Mouse (Mus musculus) Patski (cell line): ENCODE data around the gene Sgcd. TPM values are rescaled to one million over a fixed set of nuclear protein-coding genes. Genes with fewer than 3 reads are reported as not detected.

Experiments
- ATAC-seq: fragments of 100-300 bp; one replicate; pipeline ENCODE4 v1.8.0; 2021
- CTCF ChIA-PET: fragments of 350-600 bp; sonication (Branson Sonifier 250); formaldehyde crosslinking; loops from one replicate; lab custom pipeline; 2022; ENCODE audit warnings: inconsistent platforms; lab: Charles Lee
- POLR2A ChIA-PET: fragments of 350-600 bp; sonication (Branson Sonifier 250); formaldehyde crosslinking; loops from one replicate; lab custom pipeline; 2022; ENCODE audit warnings: antibody characterized with exemption, inconsistent platforms; lab: Charles Lee
- DNase-seq: peaks from one replicate; pipeline ENCODE4 v3.0.0-alpha.2; 2011; ENCODE audit warnings: low read depth, low spot score
- H3K27me3 ChIP-seq: fragments of 371-371 bp; one replicate; pipeline ENCODE4 v1.5.1; 2021
- CTCF ChIP-seq: fragments of 100-300 bp; IDR thresholded peaks from one replicate; pipeline ENCODE4 v1.5.1; 2021
- in situ Hi-C: fragments of 300-500 bp; cut with MboI; formaldehyde crosslinking; loops from 3 replicates; pipeline ENCODE4 v1.11.1; 2018; ENCODE audit warnings: low pct_unique_long_range_greater_than_20kb, mixed read lengths
- polyA plus RNA-seq: library from polyadenylated mRNA; unstranded; gene quantifications from one replicate; pipeline ENCODE4 v1.2.3, GENCODE M21; 2021

The Sgcd gene
- not detected for polyA plus RNA-seq

DNA sequence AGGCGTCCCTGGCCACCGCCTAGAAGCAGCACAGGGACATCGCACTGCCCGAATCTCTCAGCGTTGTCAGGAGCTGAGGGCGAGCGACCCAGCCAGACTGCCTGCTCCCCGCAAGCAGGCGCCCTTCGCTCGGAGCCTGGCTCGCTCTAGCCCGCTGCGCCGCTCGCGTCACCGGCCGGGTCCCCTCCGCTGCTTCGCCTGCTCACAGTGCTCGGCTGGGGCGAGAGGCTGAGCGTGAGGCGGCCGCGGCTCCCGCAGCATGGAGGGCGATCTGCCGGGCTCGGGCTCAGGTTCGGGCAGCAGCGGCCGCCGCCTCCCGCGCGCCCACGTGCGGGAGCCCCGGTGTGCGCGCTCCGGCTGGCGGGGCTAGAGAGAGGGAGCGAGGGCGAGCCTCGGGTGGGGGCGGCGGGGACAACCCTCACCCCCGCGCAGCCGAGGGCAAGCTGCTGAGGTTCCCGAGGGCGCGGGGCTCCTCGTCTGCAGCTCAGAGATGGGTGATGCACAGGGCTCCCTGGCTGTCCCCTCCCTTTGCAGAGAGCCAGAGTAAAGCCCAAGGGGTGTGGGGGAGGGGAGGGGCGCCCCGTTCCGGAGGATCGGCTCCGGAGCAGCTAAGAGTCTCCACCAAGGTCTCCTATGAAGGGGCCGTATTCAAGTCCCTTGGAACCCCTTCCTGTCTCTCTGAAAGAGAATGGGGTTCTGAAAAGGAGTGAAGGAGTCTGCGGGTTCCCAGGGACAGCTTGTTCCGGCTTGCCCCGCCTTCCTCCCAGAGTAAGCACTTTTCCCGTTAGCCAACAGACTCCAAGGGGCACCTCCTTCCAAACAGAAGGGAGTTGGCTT lies at the start of gene Sgcd:
Gene Sgcd (minus strand): TSS at position 273 of the 837 bp plus-strand sequence.
- ChIA-PET CTCF (no interaction called here), POLR2A (no interaction called here)
- H3K27me3 ChIP-seq, result peaks cover 3% of the 10 kb centered on the region
- ATAC-seq, result no peak
- no peak for DNase-seq
- in situ Hi-C loops, result no loop called here
- TF ChIP-seq CTCF, result no peak

DNA sequence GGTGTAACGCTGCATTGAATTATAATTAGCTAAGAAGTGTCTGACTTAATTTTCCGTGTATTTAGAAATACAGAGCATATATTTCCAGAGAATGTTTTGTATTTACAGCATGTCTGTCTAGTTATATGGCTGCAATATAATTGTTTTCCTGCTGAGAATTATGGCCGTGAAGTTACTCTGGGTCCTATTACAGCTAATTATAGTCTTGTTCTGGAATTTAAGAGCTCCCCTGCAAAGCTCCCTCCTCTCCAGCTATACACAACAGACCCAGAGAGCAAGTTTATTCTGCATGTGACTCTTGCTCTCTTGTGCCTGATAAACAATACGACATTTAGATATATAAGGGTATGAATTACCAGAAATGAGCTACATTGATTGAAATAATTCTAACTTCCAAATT lies 49.3 kb upstream of the Sgcd start:
- CTCF ChIA-PET, result no interaction called here
- no peak for ATAC-seq
- POLR2A ChIA-PET, result no interaction called here
- TF ChIP-seq CTCF, result no peak
- no peaks in the 10 kb centered on the region for H3K27me3 ChIP-seq
- in situ Hi-C loops, result no loop called here
- no peak for DNase-seq

DNA sequence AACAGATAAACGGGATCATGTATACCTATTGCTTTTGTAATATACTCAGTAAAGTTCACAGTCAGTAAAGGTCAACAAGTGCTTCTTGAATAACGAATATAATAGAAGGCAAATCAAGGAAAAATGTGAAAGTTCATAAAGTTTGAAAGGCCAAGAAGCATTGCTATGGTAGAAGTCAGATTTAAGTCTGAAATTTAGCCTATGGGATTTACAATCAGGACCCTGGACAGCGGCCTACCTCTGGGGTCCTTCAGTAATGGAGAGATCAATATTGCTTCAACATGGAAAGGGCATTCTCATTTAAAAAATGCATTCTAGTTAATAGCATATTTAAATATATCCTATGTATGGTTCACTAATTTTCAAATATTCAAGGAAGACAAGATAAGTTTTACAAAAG lies 24.1 kb upstream of the Sgcd start:
- ChIA-PET POLR2A (no interaction called here), CTCF (no interaction called here)
- in situ Hi-C loops, result no loop called here
- H3K27me3 ChIP-seq, result no peaks in the 10 kb centered on the region
- DNase-seq (no peak), ATAC-seq (no peak)
- TF ChIP-seq CTCF, result no peak

DNA sequence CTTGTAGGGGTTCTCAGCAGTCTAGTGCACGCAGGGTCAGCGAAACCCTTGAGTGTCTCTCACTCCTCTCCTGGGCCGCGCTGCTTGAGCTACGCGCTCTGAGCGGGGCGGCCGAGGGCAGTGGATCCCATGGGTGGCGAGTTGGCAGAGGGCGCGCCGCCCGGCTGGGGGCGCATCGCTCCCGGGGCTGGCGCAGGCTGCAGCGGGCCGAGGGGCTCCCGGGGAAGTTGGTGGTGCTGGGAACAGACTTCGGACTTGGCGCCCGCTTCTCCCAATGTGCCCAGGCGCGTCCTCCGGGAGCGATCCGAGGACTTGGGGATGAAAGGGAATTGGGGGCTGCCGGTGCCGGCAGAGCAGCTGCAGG lies 454 bp downstream of the Sgcd start:
- in situ Hi-C loops, result no loop called here
- peaks cover 3% of the 10 kb centered on the region for H3K27me3 ChIP-seq
- ChIA-PET CTCF (no interaction called here), POLR2A (no interaction called here)
- no peak for DNase-seq
- ATAC-seq, result no peak
- no peak for TF ChIP-seq CTCF

DNA sequence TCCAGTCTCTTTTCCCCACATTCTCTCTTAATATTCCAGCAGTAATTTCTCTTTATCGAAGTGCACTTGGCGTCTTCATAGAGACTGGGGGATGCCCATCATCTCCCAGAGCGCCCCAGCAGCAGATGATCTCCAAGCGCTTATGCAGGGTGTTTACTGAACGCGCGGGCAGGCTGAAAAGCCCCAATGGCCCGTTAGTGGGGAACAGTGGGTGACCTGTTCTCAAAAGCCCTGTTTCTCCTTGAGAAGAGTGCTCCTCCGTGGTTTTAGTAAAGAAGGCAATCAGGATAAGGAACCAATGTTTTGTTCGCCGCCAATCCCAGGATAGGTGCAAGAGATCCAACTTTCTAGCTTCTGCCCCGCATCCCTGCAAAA lies 889 bp downstream of the Sgcd start:
- TF ChIP-seq CTCF, result no peak
- CTCF ChIA-PET, result no interaction called here
- POLR2A ChIA-PET, result no interaction called here
- no peak for ATAC-seq
- no peak for DNase-seq
- peaks cover 3% of the 10 kb centered on the region for H3K27me3 ChIP-seq
- in situ Hi-C loops, result no loop called here

DNA sequence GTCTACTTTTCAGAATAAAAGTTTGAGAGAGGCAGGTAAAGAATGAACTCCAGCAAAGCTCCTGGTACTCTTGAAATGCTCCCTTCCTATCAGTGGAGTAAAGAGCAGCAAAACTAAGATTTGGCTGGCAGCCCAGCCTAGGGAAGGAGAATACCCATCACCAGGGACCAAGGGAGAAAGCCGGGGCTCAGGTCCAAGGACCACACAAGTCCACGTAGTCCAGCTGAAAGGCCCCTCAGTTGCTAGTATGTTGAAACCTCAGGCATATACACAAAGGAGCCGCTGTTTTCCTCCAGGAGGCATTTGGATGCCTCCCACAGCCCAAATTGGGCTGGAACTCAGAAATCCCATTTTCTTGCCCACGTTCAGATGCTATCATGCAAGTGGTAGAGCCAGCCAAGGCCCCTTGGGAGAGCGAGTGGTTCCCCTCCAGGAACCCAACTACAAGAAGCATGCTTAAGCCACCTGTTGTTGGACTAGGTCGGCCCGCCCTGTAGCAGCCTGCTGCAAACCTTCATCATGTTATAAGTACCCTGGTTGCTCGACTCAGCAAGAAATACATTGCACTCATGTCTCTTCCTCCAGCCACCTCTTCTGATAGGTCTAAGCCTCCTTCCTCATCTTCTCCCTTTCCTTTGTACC lies 1.4 kb downstream of the Sgcd start:
- no peak for TF ChIP-seq CTCF
- DNase-seq (no peak), ATAC-seq (no peak)
- in situ Hi-C loops, result no loop called here
- POLR2A ChIA-PET, result no interaction called here
- CTCF ChIA-PET, result no interaction called here
- peaks cover 3% of the 10 kb centered on the region for H3K27me3 ChIP-seq

DNA sequence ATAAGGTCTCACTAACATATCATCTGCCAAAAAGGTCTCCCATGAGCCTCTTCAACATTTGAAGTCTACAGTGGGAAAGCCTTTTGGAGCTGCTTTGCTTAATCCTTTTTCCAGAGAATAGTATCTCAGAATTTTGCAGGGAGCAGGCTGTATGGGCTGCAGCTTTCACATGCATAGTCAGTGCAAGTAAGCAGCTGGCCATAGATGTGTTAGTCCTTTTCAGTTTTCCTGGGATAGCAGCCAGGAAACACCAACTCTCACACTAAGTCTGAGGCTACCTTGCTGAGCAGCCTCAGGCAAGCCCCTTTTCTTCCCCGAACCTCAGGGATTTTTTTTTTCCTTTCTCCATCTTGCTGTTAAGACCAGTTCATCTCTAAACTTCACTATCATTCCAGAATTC lies 6.6 kb downstream of the Sgcd start:
- no peak for TF ChIP-seq CTCF
- CTCF ChIA-PET, result no interaction called here
- ATAC-seq (no peak), DNase-seq (no peak)
- POLR2A ChIA-PET, result no interaction called here
- in situ Hi-C loops, result no loop called here
- H3K27me3 ChIP-seq, result no peaks in the 10 kb centered on the region

DNA sequence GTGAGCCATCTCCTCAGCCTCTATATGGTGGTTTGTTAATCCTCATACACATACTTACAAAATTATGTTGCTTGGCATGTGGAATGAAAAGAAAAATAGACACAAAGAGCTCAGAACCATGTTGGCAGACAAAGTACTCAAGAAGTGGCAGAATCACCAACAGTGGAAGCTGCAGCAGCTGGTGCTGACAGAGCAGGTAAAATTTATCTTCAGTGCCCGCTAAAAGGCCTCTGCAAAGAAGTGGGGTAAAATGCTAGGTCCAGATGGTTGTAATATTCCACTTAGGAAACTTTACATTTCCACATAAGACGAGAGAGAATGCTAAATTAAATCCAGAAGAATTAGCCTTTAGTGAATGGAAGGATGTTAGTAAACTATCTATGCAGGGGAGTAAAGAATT lies 7.7 kb downstream of the Sgcd start:
- H3K27me3 ChIP-seq, result no peaks in the 10 kb centered on the region
- DNase-seq (no peak), ATAC-seq (no peak)
- POLR2A ChIA-PET, result no interaction called here
- CTCF ChIA-PET, result no interaction called here
- no peak for TF ChIP-seq CTCF
- in situ Hi-C loops, result no loop called here

DNA sequence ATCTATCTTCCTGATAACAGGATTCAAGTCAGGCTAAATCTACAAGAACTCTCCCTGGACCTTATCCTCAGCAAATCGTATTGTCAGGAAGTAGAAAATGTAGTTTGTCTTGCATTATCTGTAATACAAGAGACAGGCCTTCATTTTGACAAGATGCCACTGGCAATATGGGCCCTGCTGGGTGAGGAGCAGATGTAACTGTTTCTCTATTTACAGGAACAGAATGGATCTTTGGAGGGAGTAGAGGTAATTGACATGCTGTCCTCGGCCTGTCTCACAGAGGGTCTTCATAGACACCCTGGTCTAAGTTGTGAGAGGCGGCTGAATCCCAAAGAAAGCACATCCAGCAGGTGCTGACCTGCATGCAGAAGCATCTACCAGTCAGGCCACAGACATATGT lies 35.5 kb downstream of the Sgcd start:
- POLR2A ChIA-PET, result no interaction called here
- no peak for DNase-seq
- CTCF ChIA-PET, result no interaction called here
- in situ Hi-C loops, result no loop called here
- no peaks in the 10 kb centered on the region for H3K27me3 ChIP-seq
- ATAC-seq, result no peak
- no peak for TF ChIP-seq CTCF

DNA sequence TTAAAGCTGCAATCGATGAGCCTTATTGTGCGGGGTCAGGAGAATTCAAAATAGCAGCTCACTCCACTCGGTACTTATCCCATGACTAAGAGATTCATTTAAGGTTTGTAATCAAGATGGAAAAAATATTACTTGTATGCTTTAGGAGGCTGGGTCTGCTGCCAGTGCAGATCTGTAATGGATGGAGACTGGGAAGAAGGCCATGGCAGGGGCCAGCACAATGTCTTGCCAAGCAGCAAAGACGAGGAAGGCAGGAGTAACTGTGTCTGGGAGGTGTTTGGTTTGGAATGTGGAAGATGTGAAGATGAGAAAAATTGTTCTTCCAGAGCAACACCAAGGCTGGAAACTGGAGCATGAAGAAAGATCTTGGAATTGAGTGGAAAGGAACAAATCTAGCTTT lies 36.4 kb downstream of the Sgcd start:
- no peaks in the 10 kb centered on the region for H3K27me3 ChIP-seq
- ATAC-seq, result no peak
- ChIA-PET CTCF (no interaction called here), POLR2A (no interaction called here)
- in situ Hi-C loops, result no loop called here
- no peak for DNase-seq
- no peak for TF ChIP-seq CTCF

DNA sequence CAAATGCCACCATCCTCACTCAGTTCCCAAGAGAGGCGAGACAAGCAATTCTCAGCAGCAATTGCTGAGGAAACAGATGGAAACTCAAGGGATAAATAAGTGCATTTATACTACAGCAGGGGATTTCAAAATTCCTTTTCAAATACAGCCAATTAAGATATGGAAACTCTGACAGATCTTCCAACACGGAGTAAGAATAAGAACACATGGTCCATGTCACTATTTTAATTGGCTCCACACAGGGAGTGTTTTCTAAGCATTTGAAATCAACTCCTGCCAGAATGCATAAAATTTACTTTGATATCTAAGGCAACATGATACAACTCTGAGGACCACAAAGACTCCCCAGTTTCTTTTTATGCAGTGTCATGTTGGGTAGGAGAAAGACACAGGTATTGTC lies 49.0 kb downstream of the Sgcd start:
- DNase-seq, result no peak
- no peaks in the 10 kb centered on the region for H3K27me3 ChIP-seq
- in situ Hi-C loops, result no loop called here
- ChIA-PET POLR2A (no interaction called here), CTCF (no interaction called here)
- ATAC-seq, result no peak
- no peak for TF ChIP-seq CTCF
